Comparison of ENCODE assay signal across 16 mouse cellular contexts in genomic region chr5:80005470-80005869, GRCm38 (mm10).
"Had no signal": no experiment of that assay in that cellular context is flagged by ENCODE, and none has a peak within 500 bp of the region (broad histone marks: within the 10 kb centered on the region; RNA-seq: fewer than 3 reads in every experiment).

No protein-coding gene starts in this region.

- H3K27ac ChIP-seq: lung, embryonic 15.5 days; macrophage; midbrain, embryonic 13.5 days; midbrain, embryonic 15.5 days; neural tube, embryonic 12.5 days had no signal

- H3K4me3 ChIP-seq: lung, embryonic 15.5 days; megakaryocyte, embryonic 14.5 days; midbrain, embryonic 13.5 days; midbrain, embryonic 15.5 days; neural tube, embryonic 12.5 days had no signal

- DNase-seq: liver, postnatal 0 days; lung, adult 2 months; lung, postnatal 14 days; lung, postnatal 36 days; right cerebral cortex, postnatal 25 days; right cerebral cortex, postnatal 4 days; spleen, adult 18-20 months; thymus, adult 2 months; thymus, postnatal 25 days; thymus, postnatal 4 days had no signal
